Mouse (Mus musculus) left cerebral cortex, postnatal 10 days (tissue): ENCODE measurements around the gene Acot11. TPM values are rescaled to one million over a fixed set of nuclear protein-coding genes. Genes with fewer than 3 reads are reported as not detected.
A peak's percentile ranks its signal among the peaks of the same experiment; 100 is the strongest.

Source experiments
- DNase-seq, 2 experiments: peaks; one replicate each; pipeline ENCODE4 v3.0.0; 2021 to 2022; ENCODE audit warnings: low spot score in 2 of 2, mixed read lengths in 1 of 2; ENCODE audit errors: extremely low spot score in 1 of 2
- intact Hi-C: fragments of 180-260 bp; cut with DNase I; formaldehyde crosslinking; loops from one replicate; pipeline ENCODE4 v1.15.1; 2025
- total RNA-seq, 2 experiments: library from RNA; stranded (reverse); gene quantifications; 2 replicates each; pipeline ENCODE4 v1.2.3; 2021

Gene Acot11
- total RNA-seq, 2 experiments from 2014 or later, result 12.2 to 22.1 TPM

GRCm38 (mm10) chr4:106720631-106721030 is 84.2 kb downstream of the Acot11 start:
- DNase-seq, result no peak
- intact Hi-C loops, result no loop called here

GRCm38 (mm10) chr4:106713622-106714021 is 91.2 kb downstream of the Acot11 start:
- DNase-seq, result no peak
- intact Hi-C loops, result no loop called here

GRCm38 (mm10) chr4:106708408-106708807 is 96.4 kb downstream of the Acot11 start:
- DNase-seq, result peak; percentile 65 to 82
- intact Hi-C loops, result loop anchor here (2.0 to 5.0 kb wide), 2 partner anchors 76 to 94 kb away; no protein-coding TSS in a partner anchor

GRCm38 (mm10) chr4:106707957-106708356 is 96.8 kb downstream of the Acot11 start:
- DNase-seq, result no peak
- intact Hi-C loops, result loop anchor here (2.0 to 5.0 kb wide), 2 partner anchors 76 to 93 kb away; no protein-coding TSS in a partner anchor

- DNase-seq, result no peak
- intact Hi-C loops, result loop anchor here (5.0 kb wide), 1 partner anchor 73 kb away; no protein-coding TSS in a partner anchor
These were observed 99.6 kb downstream of the Acot11 start for GRCm38 (mm10) chr4:106705096-106705665.

- DNase-seq, result peak; percentile 53 to 55
- intact Hi-C loops, result no loop called here
These were observed 100.4 kb downstream of the Acot11 start for GRCm38 (mm10) chr4:106704416-106704815.

GRCm38 (mm10) chr4:106703956-106704355 is 100.8 kb downstream of the Acot11 start:
- no peak for DNase-seq
- intact Hi-C loops, result no loop called here

GRCm38 (mm10) chr4:106700798-106701197 is 104.0 kb downstream of the Acot11 start:
- peak in 1 of 2 experiments; percentile 46 for DNase-seq
- intact Hi-C loops, result no loop called here

- intact Hi-C loops, result no loop called here
- peak in 1 of 2 experiments; percentile 63 for DNase-seq
These were observed 104.8 kb downstream of the Acot11 start for GRCm38 (mm10) chr4:106699989-106700388.

Other genes starting within 250 kb of the Acot11 start
- gene Dhcr24, start 244.0 kb downstream of the Acot11 start, total RNA-seq, result 100 to 1,000 TPM; 133 to 143 TPM
- under 1 TPM in 1 of 2 experiments, not detected in 1; 0.21 TPM for gene Lexm, start 187.8 kb downstream of the Acot11 start, total RNA-seq
- 1 to 10 TPM; 1.7 to 2.1 TPM for gene Ttc22, start 182.6 kb downstream of the Acot11 start, total RNA-seq
- 1 to 10 TPM; 6.4 to 8.2 TPM for gene Pars2, start 153.9 kb downstream of the Acot11 start, total RNA-seq
- gene Ttc4, start 126.1 kb downstream of the Acot11 start, total RNA-seq, result 10 to 100 TPM; 44.8 to 45.4 TPM
- 1 to 10 TPM; 1.7 to 2.7 TPM for gene Mroh7, start 74.1 kb downstream of the Acot11 start, total RNA-seq
- gene Fam151a, start 71.1 kb downstream of the Acot11 start, total RNA-seq, result not detected
- gene Ssbp3, start 105.7 kb upstream of the Acot11 start, total RNA-seq, result 100 to 1,000 TPM; 114 to 119 TPM